Mouse (Mus musculus) frontal cortex, postnatal 14 days (tissue): ENCODE measurements at regions not wholly inside any gene's neighbourhood (a gene's known extent, or its start where the extent isn't known, plus 50 kb on each side); places are given as distances from the start of the nearest gene placed in this dataset.

Source experiments
- DNase-seq, 2 experiments: peaks; one replicate each; pipeline ENCODE4 v3.0.0; 2022; ENCODE audit warnings: low spot score in 2 of 2

DNA sequence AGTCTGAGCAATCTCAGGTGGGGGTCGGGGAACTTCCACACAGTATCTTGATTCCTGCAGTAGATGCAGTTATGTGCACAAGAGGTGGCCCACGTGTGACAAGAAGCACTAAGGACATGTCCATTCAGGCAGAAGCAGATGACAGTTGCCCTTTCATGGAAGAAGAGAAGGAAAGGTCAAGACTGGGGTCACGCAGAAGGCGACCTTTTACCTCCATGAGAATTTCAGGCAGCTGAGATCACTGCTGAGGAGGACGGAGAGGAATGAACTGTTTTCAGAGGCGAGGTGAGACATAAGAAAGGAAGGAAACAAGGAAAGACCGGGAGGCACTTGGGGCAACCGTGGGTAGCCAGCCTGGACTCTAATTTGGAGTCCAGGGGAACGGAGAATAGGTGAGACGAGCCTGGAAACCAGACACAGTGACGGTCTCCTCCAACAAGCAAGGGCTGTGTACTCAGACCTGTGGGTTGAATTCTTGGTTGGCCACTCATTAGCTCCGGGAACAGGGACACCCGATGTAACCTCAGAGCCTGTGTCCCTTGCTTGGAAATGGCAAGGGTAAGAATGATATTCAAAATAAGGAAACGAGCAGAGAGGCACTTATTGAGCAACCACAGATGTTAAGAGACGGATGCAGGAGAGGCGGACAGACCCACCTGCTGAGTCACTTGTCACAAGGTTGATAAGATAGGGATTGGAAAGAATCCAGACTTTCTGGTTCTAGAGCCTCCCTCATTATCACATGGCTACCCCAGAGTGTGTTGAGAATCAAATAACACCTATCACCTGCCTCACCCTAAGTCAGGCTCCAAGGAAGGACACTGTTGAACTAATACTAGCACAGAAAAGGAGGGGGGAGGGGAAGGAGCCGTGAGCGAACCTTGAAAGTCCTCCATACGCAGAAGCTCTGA lies 121.4 kb upstream of the Adgrl2 start:
- no peak for DNase-seq

DNA sequence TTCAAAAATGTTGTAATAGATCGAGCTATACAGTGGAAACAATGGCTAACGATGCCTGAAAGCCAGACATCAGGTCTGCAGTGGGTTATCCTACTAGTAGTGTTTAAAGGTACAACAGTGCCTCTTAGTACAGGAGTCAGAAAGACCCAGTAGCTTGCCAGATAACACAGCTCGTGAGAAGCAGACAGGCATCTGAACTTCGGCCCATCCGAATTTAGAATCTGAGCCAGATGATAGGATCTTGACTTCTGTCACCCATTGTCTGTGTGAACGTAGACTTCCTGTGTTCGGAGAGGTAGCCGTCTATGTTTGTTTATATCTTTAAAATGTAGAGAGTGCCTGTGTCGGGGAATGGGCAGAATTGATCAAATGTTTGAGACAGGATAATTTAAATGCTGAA lies 120.5 kb upstream of the Adgrl2 start:
- DNase-seq = no peak

DNA sequence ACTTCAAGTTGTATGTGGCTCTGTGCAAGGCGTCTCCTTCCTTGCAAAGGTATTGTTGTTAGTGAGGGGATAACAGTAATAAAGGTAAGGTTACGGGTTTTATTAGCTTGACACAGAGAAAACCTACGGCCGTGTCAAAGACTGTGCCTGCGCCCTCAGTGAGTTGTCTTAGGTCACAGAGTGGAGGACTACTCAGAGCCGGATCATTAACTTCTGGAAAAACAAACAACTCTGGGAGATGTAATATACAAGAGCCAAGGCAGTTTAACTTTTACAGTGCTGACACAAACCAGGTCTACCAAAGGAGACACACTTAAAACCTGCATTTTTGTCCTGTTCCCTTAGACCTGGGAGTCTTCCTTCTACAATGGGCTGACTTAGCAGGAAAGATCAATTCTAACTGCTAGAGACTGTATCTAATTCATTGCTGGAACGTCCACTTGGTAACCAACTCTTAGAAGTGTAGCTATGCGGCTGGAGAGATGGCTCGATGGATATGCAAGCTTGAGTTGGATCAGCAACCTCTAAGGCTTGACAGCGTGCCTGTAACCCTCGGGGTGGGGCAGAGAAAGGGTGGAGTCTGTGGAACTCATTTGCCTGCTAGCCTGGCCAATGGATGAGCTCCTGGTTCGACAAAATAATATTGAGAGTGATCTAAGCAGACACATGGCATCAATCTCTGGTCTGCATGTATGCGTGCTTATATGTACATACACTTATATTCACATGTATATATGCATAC lies 115.5 kb upstream of the Adgrl2 start:
- no peak for DNase-seq

DNA sequence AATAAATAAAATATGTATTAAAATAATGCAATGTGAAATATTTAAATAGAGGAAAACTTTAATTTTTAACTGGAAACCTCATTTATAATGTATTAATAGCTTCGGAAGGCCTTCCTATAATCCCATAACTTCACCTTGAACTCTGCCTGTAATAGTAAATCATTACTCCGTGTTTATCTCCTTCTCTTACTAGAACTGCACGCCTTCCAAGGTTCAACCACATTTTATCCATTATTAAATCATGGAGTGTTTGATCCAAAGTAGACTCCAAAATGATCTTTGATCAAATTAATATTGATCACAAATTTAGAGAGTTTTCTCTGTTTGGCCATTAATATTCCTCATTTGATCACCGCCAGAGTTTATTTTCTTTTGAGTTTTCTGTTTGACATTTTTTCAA lies 114.8 kb upstream of the Adgrl2 start:
- no peak for DNase-seq

DNA sequence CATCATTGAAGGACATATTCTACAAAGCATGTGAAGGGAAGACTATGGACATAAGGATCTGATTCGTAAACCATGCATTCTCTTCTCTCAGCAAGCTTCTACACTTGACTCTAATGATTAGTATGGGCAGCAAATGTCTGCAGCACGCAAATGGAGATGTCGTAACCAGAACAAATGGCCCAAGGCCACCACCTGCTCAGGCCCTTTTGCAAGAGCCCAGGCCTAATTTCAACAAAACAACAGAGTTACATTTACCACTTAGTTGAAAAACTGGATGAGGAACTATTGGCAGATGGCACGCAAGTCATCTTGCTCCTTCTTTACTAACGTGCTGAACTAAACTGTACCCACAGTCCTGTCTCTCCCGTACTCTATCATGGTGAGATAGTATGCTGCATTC lies 113.7 kb upstream of the Adgrl2 start:
- DNase-seq = no peak

DNA sequence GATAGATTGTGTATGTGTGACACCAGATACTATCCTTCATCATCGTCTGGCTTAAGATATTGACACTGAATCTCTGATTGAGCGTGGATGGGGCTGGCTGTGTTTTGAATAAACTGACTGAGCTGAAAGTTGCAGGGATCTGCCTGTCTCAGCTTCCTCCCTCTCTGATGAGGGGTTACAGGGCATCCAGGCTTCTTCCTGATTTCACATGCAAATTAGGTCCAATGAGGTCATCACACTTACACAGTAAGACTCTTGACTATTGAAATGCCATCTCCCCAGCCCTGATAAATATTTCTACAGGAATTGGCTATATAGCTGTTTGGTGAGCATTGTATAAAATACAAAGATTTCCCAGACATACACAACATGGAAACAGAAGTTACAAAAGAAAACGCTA lies 113.1 kb upstream of the Adgrl2 start:
- DNase-seq = no peak

DNA sequence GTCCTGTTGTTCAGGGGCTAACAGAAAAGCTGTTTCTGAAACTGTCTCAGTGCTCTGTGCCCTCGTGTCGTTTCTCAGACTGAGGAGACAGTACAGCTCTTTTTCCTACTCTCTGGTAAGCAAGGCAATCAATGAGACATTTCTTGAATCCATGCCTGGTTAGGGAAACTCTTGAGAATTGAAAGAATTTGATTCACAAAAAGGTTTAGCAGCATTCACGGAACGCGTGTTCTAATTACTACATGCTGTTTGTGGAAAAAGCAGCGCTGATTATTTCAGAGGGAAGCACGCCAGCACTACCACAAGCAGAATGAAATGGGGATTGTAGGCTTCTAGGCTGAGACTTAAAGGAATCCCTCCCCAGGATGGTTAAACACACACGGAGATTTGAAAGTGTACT lies 112.5 kb upstream of the Adgrl2 start:
- DNase-seq = no peak

DNA sequence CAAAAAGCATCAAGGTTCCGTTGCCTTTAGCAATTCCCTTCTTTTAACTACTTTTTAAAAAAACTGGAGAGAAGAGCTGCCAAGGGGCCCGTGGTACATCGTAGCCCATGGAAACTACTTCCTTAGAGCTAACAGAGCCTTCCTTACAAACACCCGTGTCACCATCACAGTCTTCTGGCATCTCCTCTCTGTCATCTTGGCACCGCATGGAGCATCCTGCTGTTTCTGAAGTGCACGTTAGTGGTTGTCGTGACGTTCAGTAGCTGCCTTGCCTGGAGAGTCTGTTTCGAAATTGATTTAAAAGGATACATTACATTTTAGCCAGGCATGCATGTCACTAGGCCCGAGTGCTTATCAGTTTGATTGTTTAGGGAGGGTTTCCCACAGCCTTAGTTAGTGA lies 111.4 kb upstream of the Adgrl2 start:
- no peak for DNase-seq

DNA sequence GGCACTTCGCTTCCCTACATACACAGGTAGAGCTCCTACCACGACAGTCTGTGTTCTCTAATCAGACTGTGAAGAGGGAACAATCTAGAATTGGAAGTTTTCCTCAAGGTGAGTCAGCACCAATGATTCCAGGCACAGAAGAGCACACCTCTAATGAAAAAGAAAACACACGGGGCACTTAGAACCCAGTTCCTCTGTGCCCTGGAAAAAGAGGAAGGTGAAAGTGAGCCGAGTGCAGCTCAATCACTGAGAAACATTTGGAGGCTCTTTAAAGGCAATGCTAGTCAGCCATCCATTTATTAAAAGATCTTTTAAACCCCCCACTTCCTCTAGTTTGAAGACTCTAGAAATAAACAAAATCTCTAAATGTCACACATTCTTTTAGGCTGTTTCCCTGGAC lies 108.4 kb upstream of the Adgrl2 start:
- DNase-seq = no peak

DNA sequence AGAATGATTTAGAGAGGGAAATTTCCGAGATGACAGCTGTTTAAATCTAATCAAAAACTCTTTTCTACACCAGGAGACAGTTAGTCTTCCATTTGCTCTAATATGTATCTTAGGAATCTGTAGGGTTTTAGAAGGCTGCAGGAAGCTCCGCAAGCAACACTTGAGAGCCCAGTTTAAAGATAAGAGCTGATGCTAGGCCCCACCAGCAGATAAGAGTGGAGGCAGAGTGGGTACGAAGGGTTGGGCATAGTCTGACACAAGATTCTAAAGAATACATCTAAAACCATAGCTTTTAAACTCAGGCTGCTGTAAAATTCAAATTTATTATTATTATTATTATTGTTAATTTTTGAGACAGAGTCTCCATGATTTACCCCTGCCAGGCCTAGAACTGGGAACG lies 106.7 kb upstream of the Adgrl2 start:
- DNase-seq = no peak

DNA sequence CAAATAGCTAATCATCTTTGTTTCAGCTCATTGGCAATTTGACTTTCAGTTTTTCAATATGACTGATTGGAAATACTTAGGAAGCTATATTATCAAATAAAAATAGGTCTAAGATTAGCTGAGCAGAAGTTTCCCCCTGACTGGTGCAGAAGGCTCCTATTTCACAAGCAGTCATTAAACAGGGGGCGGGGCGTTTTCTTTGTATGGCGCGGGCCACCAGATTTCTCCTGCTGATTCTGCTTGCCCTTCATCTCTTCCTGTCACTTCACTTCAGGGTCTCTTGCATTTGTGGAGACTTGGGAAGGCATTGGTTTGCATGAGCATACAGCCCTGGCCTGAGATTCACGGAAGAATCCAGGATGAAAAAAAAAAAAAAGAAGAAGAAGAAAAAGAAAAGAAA lies 102.3 kb upstream of the Adgrl2 start:
- no peak for DNase-seq

DNA sequence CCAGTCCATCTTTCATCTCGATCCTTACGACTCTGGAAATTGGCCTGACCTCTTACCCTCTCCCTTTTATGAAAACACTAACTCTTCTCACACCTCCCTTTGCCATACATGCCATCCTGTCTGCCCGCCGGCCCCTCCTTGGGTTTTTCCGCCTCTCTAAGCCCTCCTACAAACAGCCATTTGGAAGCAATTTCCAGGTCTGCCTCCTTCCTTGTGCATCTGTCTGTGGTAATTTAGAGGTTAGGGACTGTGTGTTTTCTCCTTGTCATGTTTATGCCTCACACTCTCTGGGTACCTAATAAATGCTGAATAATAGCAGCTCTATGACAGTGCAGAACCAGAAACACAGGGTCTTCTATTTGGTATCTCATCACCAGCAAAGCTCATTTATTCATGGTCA lies 99.7 kb upstream of the Adgrl2 start:
- DNase-seq = no peak

DNA sequence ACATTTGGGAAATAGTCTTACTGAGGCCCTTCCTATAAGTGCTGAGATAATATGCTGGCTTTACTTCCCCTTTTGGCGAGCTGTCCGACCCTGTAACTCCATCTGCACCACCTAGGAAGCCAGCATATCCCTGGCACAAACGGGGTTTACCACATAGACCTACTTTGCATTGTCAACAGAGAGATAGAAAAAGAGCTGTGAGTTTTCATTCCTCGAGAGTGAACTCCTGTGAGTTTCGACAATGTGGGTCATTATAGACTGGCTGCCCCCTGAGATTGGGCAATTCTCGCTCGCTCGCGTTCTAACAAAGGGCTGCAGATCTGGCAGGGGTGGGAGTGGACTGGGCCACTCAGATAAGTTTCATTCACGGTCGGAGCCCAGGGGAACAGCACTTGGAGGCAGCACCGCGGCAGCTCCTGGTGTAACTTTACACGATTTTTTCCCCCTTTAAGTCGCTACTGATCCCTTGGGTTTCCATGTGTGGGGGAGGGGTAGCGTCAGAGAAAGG lies 98.3 kb upstream of the Adgrl2 start:
- no peak for DNase-seq

DNA sequence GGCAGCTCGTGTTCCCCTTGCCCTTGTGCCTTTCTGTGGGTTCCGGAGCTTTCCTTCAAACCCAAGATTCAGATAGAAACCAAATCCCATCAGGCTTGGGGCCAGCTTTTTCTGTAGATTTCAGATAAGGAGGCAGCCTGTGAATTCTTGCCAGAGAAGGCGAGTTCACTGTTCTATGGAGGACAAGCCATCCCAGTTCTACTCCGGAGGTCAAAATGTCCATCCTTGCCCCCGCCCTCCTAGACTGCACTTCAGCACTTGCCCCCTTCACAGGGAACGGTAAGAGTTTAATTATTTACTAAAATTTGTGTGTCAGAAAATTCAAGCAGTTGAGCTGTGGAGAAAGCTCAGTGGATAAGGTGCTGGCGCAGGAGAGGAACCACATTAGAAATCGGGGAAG lies 97.1 kb upstream of the Adgrl2 start:
- DNase-seq = no peak

DNA sequence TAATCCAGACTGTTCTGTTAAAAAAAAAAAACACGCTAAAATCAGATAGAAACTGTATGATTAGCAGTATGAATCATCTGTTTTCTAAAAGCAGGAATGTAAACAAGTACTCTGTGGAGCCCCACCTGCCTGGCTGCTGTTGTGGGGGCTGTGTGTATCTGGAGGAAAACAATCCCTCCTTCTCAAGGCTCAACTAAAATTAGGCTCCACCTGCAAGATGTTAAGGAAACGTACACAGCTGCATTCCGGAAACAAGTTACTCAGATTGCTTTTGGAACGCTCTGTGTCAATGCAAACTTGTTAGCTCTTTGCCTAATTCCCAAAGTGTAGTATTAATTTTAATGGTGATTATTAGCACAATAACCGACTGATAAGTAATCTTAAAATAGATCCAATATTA lies 96.3 kb upstream of the Adgrl2 start:
- DNase-seq = no peak

DNA sequence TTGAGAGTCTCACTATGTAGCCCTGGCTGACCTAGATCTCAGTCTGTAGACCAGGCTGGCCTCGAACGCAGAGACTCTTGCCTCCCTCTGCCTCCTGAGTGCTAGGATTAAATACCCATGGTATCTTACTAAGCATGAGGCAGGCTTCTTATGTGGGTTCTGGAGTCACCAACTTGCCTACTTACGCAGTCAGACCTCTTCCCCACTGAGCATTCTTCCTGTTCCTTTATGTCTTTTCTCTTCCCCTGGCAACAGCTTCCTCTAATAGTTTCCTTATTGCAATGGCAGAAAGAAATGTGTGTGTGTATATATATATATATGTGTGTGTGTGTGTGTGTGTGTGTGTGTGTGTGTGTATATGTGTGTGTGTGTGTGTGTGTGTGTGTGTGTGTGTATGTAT lies 95.7 kb upstream of the Adgrl2 start:
- DNase-seq = no peak

DNA sequence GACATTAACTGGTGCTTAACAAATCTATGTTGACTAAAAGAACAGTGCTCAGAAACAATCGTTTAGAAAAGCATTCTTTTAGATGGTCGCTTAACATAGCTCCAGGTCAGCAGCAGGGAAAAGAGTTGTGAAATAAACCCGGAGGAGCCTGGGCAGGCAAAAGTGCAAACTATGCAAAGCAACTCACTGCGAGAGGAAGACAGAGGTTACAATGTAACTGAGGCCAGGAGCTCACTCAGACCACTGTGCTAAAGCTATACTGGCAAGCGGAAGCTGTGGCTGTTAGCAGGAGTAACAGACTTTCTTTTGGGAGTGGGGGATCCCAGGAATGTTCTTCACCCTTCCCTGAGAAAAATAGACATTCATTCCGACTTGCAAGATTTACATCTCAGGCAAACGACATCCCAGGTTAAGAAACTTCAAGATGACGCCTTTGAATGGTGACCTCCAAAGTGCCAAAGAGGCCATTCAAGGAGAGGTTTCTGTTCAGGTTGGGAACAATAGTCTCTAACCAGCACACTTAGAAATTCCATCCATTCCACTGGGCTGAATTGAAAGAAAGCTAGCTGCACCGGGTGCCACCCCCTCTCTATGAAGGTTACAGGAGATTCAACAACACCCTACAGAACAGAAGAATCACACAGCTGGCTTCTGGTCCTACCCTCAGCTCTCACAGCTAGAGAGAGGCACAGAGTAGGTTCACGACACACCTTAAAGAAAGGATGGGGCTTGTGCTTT lies 94.7 kb upstream of the Adgrl2 start:
- DNase-seq = no peak

DNA sequence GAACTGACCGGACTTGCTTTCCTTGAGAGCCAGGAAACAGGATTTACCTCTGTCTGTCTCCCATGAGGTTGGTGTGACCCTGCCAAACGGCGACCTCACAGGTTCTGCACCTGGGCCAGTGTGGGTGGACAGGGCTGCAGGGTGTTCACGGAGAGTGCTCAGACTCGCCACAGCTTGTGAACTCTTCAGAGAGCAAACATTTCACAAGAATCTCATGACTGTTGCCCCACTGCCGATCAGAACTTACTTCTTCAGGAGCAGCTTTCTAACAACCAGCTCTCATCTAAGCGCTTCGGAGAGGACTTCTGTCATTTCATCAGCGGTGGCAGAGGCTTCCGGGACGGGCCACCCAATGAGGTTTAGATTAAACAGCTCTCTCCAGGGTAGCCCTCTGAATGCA lies 93.0 kb upstream of the Adgrl2 start:
- no peak for DNase-seq

DNA sequence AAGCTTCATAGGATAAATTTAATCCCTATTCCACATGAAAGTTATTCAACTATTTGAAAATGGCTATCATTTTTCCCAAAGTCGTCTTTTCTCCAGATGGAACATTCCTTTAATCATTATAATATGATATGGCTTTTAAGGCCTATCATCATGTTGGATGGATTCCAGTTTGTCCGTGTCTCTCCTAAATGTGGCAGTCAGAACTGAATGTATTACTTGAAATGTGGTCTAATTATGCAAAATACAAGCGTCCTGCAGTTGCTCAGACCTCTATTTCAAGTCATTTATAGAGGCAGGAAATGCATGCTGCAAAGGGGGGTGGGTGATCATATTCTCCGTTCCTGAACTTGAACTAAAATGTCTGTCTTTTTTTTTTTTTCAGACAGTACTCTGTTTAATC lies 88.5 kb upstream of the Adgrl2 start:
- no peak for DNase-seq

DNA sequence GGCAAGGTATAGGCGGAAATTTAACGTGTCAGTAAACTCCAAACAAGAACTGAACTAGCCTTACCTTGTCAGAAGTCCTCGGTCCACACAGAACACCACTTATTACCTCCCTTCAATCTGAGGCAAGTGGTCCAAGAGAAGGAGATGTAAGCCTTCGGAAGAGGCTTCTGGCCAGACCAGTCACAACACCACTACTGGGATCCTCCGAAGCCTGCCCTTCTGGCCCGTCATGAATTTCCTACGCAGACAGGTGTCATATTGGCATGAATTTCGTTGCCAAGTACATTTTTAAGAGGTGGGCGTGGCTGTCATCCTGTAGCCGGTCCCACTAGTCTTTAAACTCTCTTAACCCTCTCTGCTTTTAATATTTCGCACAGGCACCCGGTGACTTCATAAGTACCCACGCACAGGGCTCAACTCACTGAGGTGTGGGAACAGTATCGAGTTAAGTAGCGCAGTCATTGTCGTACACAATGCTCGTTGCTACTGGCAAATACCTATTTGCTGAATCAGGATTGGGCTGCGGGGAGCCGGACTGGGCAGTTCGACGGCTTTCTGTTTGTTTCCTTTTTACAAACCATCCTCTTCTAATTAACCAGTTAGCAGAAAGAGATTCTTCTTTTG lies 86.7 kb upstream of the Adgrl2 start:
- DNase-seq = no peak

DNA sequence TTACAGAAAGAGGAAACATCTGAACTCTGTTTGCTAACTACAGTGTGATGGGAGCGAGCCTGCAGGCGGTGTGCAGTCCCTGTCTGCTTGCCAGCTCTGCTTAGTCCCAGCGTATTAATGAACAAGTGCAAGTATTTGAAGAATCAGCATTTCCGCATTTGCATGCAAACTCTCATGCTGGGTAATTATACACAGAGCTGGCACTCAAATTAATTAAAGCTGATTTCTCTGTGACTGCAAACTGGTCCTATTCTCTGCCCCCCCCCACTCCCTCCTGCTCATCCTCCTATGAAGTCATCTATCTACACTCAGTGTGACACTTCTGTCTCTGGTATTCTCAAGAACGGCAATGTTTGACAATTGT lies 85.1 kb upstream of the Adgrl2 start:
- DNase-seq = no peak
